Mouse (Mus musculus) B cell, adult 2 months (primary cell): ENCODE results near the gene Pbld2.
"Not testable (repeated sequence)": the region's sequence is repeated elsewhere in the genome, so short reads cannot be mapped to it uniquely, and the experiment has no call there.

ENCODE experiments used
- DNase-seq, 2 experiments: peaks; one replicate each; pipeline ENCODE4 v3.0.0; 2022

Gene Pbld2

GRCm38 (mm10) chr10:63026156-63026794, 2.2 kb downstream of the Pbld2 start:
- DNase-seq: no peak

GRCm38 (mm10) chr10:63026795-63027160, 2.7 kb downstream of the Pbld2 start:
- no peak for DNase-seq

- no peak for DNase-seq
Observed at GRCm38 (mm10) chr10:63027376-63028161, 3.5 kb downstream of the Pbld2 start.

- DNase-seq: no peak
Observed at GRCm38 (mm10) chr10:63028396-63028795, 4.3 kb downstream of the Pbld2 start.

- DNase-seq: no peak
Observed at GRCm38 (mm10) chr10:63032267-63032666, 8.2 kb downstream of the Pbld2 start.

GRCm38 (mm10) chr10:63032956-63033355, 8.8 kb downstream of the Pbld2 start:
- DNase-seq: no peak

GRCm38 (mm10) chr10:63038571-63039320, 14.6 kb downstream of the Pbld2 start:
- no peak for DNase-seq

GRCm38 (mm10) chr10:63039867-63040628, 15.9 kb downstream of the Pbld2 start:
- no peak for DNase-seq

GRCm38 (mm10) chr10:63043154-63043553, 19.0 kb downstream of the Pbld2 start:
- DNase-seq: no peak

GRCm38 (mm10) chr10:63047751-63048150, 23.6 kb downstream of the Pbld2 start:
- DNase-seq: peak; percentile 18 to 24

- DNase-seq: no peak
Observed at GRCm38 (mm10) chr10:63049106-63049505, 25.0 kb downstream of the Pbld2 start.

GRCm38 (mm10) chr10:63051267-63051666, 27.2 kb downstream of the Pbld2 start:
- no peak for DNase-seq

- DNase-seq: no peak
Observed at GRCm38 (mm10) chr10:63052011-63052410, 27.9 kb downstream of the Pbld2 start.

GRCm38 (mm10) chr10:63053007-63053406, 28.9 kb downstream of the Pbld2 start:
- DNase-seq: no peak

- not testable (repeated sequence) for DNase-seq
Observed at GRCm38 (mm10) chr10:63054071-63054470, 30.0 kb downstream of the Pbld2 start.

- peak; percentile 25 to 32 for DNase-seq
Observed at GRCm38 (mm10) chr10:63054586-63054985, 30.5 kb downstream of the Pbld2 start.

GRCm38 (mm10) chr10:63056966-63057750, 33.0 kb downstream of the Pbld2 start:
- no peak for DNase-seq

GRCm38 (mm10) chr10:63059862-63060261, 35.7 kb downstream of the Pbld2 start, which contains the start of gene Pbld1:
Gene Pbld1, plus strand, starts transcription at chr10:63060162.
- DNase-seq: no peak

GRCm38 (mm10) chr10:63060406-63060805, 36.3 kb downstream of the Pbld2 start:
- no peak for DNase-seq

GRCm38 (mm10) chr10:63061266-63061665, 37.2 kb downstream of the Pbld2 start:
- no peak for DNase-seq

GRCm38 (mm10) chr10:63062696-63063095, 38.6 kb downstream of the Pbld2 start:
- DNase-seq: no peak

GRCm38 (mm10) chr10:63063365-63063764, 39.2 kb downstream of the Pbld2 start:
- no peak for DNase-seq
